Mouse (Mus musculus): ENCODE measurements around the gene Dscam. TPM values are rescaled to one million over a fixed set of nuclear protein-coding genes. Genes with fewer than 3 reads are reported as not detected.

The Dscam gene
- polyA plus RNA-seq, 1 experiment from 2014 or later = not detected

- H3K9ac ChIP-seq = no peak overlapping the region
- no peak for ATAC-seq (ENCODE audit: insufficient number of reproducible peaks, low FRiP score)
- H3K4me3 ChIP-seq = no peak overlapping the region
- WGBS = 77% methylated on average over 7 of the region's 7 CpGs
- H3K36me3 ChIP-seq = no peaks in the 10 kb centered on the region
- H3K4me1 ChIP-seq (replicated peaks) = peaks cover 5% of the 10 kb centered on the region; the same call in 1 of the 2 replicates
- no peak overlapping the region for H3K4me2 ChIP-seq
- no peaks in the 10 kb centered on the region for H3K27me3 ChIP-seq (replicated peaks)
- H3K27ac ChIP-seq (ENCODE audit: poor library complexity, severe bottlenecking) = no peak overlapping the region
- no peaks in the 10 kb centered on the region for H3K9me3 ChIP-seq (replicated peaks)
Observed at GRCm38 (mm10) chr16:96740073-96741055, 430.2 kb downstream of the Dscam start.

DNA sequence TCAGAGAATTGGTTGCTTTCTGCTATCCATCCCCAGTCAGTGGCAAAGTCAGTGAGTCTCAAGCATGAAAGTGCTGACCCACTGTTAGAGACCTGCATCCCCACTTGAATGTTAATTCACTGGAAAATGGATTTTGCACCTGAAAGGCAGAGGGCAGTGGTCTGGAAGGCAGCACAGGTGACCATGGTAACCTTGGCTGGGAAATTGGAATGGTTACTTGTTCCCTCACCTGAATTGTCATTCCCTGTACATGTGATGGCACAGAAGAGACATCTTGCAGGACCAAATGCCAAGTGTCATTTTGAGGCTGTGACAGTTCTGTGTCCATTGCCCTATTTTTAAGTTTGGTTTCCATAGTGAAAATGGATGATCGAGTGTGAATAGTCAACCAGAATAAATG, 434.1 kb downstream of the Dscam start:
- Histone ChIP-seq H3K9ac (no peak overlapping the region), H3K9me3 (replicated peaks) (no peaks in the 10 kb centered on the region), H3K27ac (ENCODE audit: poor library complexity, severe bottlenecking) (no peak overlapping the region), H3K4me3 (no peak overlapping the region), H3K27me3 (replicated peaks) (no peaks in the 10 kb centered on the region), H3K36me3 (no peaks in the 10 kb centered on the region), H3K4me2 (no peak overlapping the region), H3K4me1 (replicated peaks) (peaks cover 4% of the 10 kb centered on the region; the same call in 1 of the 2 replicates)
- no peak for ATAC-seq (ENCODE audit: insufficient number of reproducible peaks, low FRiP score)
- WGBS = 84% methylated on average over 1 of the region's 1 CpGs

- 75% methylated on average over 3 of the region's 3 CpGs for WGBS
- H3K4me3 ChIP-seq = no peak overlapping the region
- no peaks in the 10 kb centered on the region for H3K36me3 ChIP-seq
- H3K9me3 ChIP-seq (replicated peaks) = no peaks in the 10 kb centered on the region
- no peaks in the 10 kb centered on the region for H3K27me3 ChIP-seq (replicated peaks)
- H3K4me2 ChIP-seq = no peak overlapping the region
- ATAC-seq (ENCODE audit: insufficient number of reproducible peaks, low FRiP score) = no peak
- H3K27ac ChIP-seq (ENCODE audit: poor library complexity, severe bottlenecking) = no peak overlapping the region
- no peak overlapping the region for H3K9ac ChIP-seq
- no peaks in the 10 kb centered on the region; the same call in 1 of the 2 replicates for H3K4me1 ChIP-seq (replicated peaks)
Observed at GRCm38 (mm10) chr16:96730881-96731280, 439.7 kb downstream of the Dscam start.

- Histone ChIP-seq H3K4me2 (no peak overlapping the region), H3K9me3 (replicated peaks) (no peaks in the 10 kb centered on the region), H3K4me1 (replicated peaks) (no peaks in the 10 kb centered on the region; the same call in 1 of the 2 replicates), H3K9ac (no peak overlapping the region), H3K27ac (ENCODE audit: poor library complexity, severe bottlenecking) (no peak overlapping the region), H3K36me3 (no peaks in the 10 kb centered on the region), H3K4me3 (no peak overlapping the region), H3K27me3 (replicated peaks) (no peaks in the 10 kb centered on the region)
- WGBS = 54% methylated on average over 13 of the region's 13 CpGs
- ATAC-seq (ENCODE audit: insufficient number of reproducible peaks, low FRiP score) = no peak
Observed at GRCm38 (mm10) chr16:96727836-96728774, 442.4 kb downstream of the Dscam start.

- Histone ChIP-seq H3K4me1 (replicated peaks) (no peaks in the 10 kb centered on the region; the same call in 1 of the 2 replicates), H3K9ac (no peak overlapping the region), H3K27me3 (replicated peaks) (no peaks in the 10 kb centered on the region), H3K9me3 (replicated peaks) (no peaks in the 10 kb centered on the region), H3K27ac (ENCODE audit: poor library complexity, severe bottlenecking) (no peak overlapping the region), H3K4me2 (no peak overlapping the region), H3K4me3 (no peak overlapping the region), H3K36me3 (no peaks in the 10 kb centered on the region)
- ATAC-seq (ENCODE audit: insufficient number of reproducible peaks, low FRiP score) = no peak
- WGBS = 83% methylated on average over 8 of the region's 8 CpGs
Observed at GRCm38 (mm10) chr16:96725071-96725724, 445.4 kb downstream of the Dscam start.

DNA sequence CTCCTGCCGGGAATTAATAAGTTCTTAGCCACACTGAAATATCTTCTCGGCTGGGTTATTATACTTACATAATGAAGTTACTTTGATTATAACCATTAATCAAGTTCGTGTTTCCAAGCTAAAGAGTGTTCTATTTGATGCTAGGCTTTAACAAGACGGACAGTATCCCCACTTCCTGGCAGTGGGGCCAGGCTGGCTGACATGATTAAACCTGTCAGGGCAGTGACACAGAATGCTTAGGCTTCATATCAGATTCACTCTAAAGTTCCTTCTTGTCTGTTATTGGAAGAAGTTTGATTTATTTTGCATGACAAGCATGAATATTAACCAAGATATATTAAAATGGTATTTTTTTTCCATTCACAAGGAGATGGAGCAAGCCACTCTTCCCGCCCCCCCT, 446.0 kb downstream of the Dscam start:
- Histone ChIP-seq H3K4me1 (replicated peaks) (no peaks in the 10 kb centered on the region; the same call in 1 of the 2 replicates), H3K27me3 (replicated peaks) (no peaks in the 10 kb centered on the region), H3K4me2 (no peak overlapping the region), H3K9me3 (replicated peaks) (no peaks in the 10 kb centered on the region), H3K9ac (no peak overlapping the region), H3K27ac (ENCODE audit: poor library complexity, severe bottlenecking) (no peak overlapping the region), H3K4me3 (no peak overlapping the region), H3K36me3 (no peaks in the 10 kb centered on the region)
- no peak for ATAC-seq (ENCODE audit: insufficient number of reproducible peaks, low FRiP score)
- 71% methylated on average over 5 of the region's 5 CpGs for WGBS

GRCm38 (mm10) chr16:96724123-96724522, 446.4 kb downstream of the Dscam start:
- Histone ChIP-seq H3K4me3 (no peak overlapping the region), H3K27me3 (replicated peaks) (no peaks in the 10 kb centered on the region), H3K4me1 (replicated peaks) (no peaks in the 10 kb centered on the region; the same call in 1 of the 2 replicates), H3K27ac (ENCODE audit: poor library complexity, severe bottlenecking) (no peak overlapping the region), H3K9ac (no peak overlapping the region), H3K4me2 (no peak overlapping the region), H3K36me3 (no peaks in the 10 kb centered on the region), H3K9me3 (replicated peaks) (no peaks in the 10 kb centered on the region)
- no peak for ATAC-seq (ENCODE audit: insufficient number of reproducible peaks, low FRiP score)
- 92% methylated on average over 3 of the region's 3 CpGs for WGBS

GRCm38 (mm10) chr16:96723066-96723669, 447.4 kb downstream of the Dscam start:
- Histone ChIP-seq H3K4me3 (no peak overlapping the region), H3K36me3 (no peaks in the 10 kb centered on the region), H3K4me1 (replicated peaks) (no peaks in the 10 kb centered on the region; the same call in 1 of the 2 replicates), H3K4me2 (no peak overlapping the region), H3K27ac (ENCODE audit: poor library complexity, severe bottlenecking) (no peak overlapping the region), H3K27me3 (replicated peaks) (no peaks in the 10 kb centered on the region), H3K9ac (no peak overlapping the region), H3K9me3 (replicated peaks) (no peaks in the 10 kb centered on the region)
- 73% methylated on average over 2 of the region's 2 CpGs for WGBS
- ATAC-seq (ENCODE audit: insufficient number of reproducible peaks, low FRiP score) = no peak

DNA sequence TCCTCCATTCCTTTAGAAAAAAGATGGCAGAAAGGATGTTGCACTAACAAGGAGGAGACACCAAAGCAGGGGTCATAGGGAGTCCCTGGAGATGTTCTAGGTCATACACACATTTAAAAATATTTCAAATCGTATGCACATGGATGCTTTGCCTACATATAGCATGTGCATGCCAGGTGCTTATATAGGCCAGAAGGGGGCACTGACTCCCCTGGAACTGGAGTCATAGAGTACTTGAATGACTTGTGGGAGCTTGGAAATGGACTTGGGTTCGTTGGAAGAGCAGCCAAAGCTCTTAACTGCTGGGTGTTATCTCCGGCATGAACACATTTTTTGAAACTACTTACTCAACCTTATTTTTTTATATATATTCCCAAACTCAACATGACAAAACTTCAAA, 448.4 kb downstream of the Dscam start:
- Histone ChIP-seq H3K27me3 (replicated peaks) (no peaks in the 10 kb centered on the region), H3K9me3 (replicated peaks) (no peaks in the 10 kb centered on the region), H3K4me1 (replicated peaks) (no peaks in the 10 kb centered on the region), H3K9ac (no peak overlapping the region), H3K36me3 (no peaks in the 10 kb centered on the region), H3K4me3 (no peak overlapping the region), H3K27ac (ENCODE audit: poor library complexity, severe bottlenecking) (no peak overlapping the region), H3K4me2 (no peak overlapping the region)
- WGBS = 54% methylated on average over 3 of the region's 3 CpGs
- ATAC-seq (ENCODE audit: insufficient number of reproducible peaks, low FRiP score) = no peak

GRCm38 (mm10) chr16:96721241-96721640, 449.3 kb downstream of the Dscam start:
- Histone ChIP-seq H3K9me3 (replicated peaks) (no peaks in the 10 kb centered on the region), H3K27me3 (replicated peaks) (no peaks in the 10 kb centered on the region), H3K4me2 (no peak overlapping the region), H3K4me1 (replicated peaks) (no peaks in the 10 kb centered on the region), H3K27ac (ENCODE audit: poor library complexity, severe bottlenecking) (no peak overlapping the region), H3K9ac (no peak overlapping the region), H3K4me3 (no peak overlapping the region), H3K36me3 (no peaks in the 10 kb centered on the region)
- 70% methylated on average over 9 of the region's 9 CpGs for WGBS
- ATAC-seq (ENCODE audit: insufficient number of reproducible peaks, low FRiP score) = no peak
